Mouse (Mus musculus) heart, postnatal 0 days (tissue): ENCODE data around the gene Drg2. TPM values are rescaled to one million over a fixed set of nuclear protein-coding genes. Genes with fewer than 3 reads are reported as not detected.

ENCODE experiments used
- ATAC-seq: fragments of 200-750 bp; cut with Nextera tagmentation; 2 replicates; pipeline ENCODE4 v1.8.0; 2017; ENCODE audit warnings: low read depth, moderate number of reproducible peaks, moderate library complexity; ENCODE audit not compliant: insufficient read depth
- DNase-seq: peaks from one replicate; pipeline ENCODE4 v3.0.0-alpha.2; 2016; ENCODE audit warnings: low spot score
- H3K27ac ChIP-seq: fragments of 300-500 bp; sonication (generic); 2 replicates; pipeline ENCODE4 v1.5.1; 2014; ENCODE audit warnings: low read depth, mild to moderate bottlenecking
- H3K27me3 ChIP-seq: fragments of 300-500 bp; sonication (generic); 2 replicates; pipeline ENCODE4 v1.6.1; 2014; ENCODE audit warnings: low read length, mixed read lengths; ENCODE audit not compliant: control insufficient read depth, insufficient read depth
- H3K36me3 ChIP-seq: fragments of 300-500 bp; sonication (generic); replicated peaks from 2 replicates; pipeline ENCODE4 v1.6.1; 2014; ENCODE audit warnings: low read length, mixed read lengths; ENCODE audit not compliant: control insufficient read depth, insufficient read depth
- H3K4me1 ChIP-seq: fragments of 300-500 bp; sonication (generic); 2 replicates; pipeline ENCODE4 v1.6.1; 2014; ENCODE audit warnings: antibody characterized with exemption; ENCODE audit not compliant: control insufficient read depth, insufficient read depth
- H3K4me2 ChIP-seq: fragments of 300-500 bp; sonication (generic); 2 replicates; pipeline ENCODE4 v1.6.1; 2014; ENCODE audit warnings: low read depth, mild to moderate bottlenecking, low read length, moderate library complexity
- H3K4me3 ChIP-seq: fragments of 300-500 bp; sonication (generic); 2 replicates; pipeline ENCODE4 v1.5.1; 2014; ENCODE audit warnings: low read depth, low read length
- H3K9ac ChIP-seq: fragments of 300-500 bp; sonication (generic); replicated peaks from 2 replicates; pipeline ENCODE4 v1.6.1; 2014; ENCODE audit warnings: low read depth, low read length, mixed read lengths
- H3K9me3 ChIP-seq: fragments of 300-500 bp; sonication (generic); replicated peaks from 2 replicates; pipeline ENCODE4 v1.6.1; 2016; ENCODE audit warnings: low read length; ENCODE audit not compliant: control insufficient read depth
- CTCF ChIP-seq: IDR thresholded peaks from 2 replicates; pipeline ENCODE4 v1.5.1; 2016; ENCODE audit warnings: antibody characterized with exemption, control low read depth, low read depth
- EP300 ChIP-seq: IDR thresholded peaks from 2 replicates; pipeline ENCODE4 v1.6.1; 2016; ENCODE audit warnings: antibody characterized with exemption, low read depth
- WGBS: fragments of 180-500 bp; shearing (Covaris S2); extraction: QIAGEN DNeasy Blood & Tissue Kit; methylation state at CpG from one replicate; pipeline ENCODE4 v1.1.7; 2014; 5-methylcytosine and 5-hydroxymethylcytosine counted together
- polyA plus RNA-seq: library from polyadenylated mRNA; unstranded; fragments of >200 nt; fragmentation: Nextera tagmentation; extraction: Ambion mirVana; gene quantifications from 2 replicates; pipeline ENCODE4 v1.2.1, GENCODE M21; 2015
- total RNA-seq: library from RNA; depleted of rRNA; stranded (reverse); fragments of >200 nt; gene quantifications from 2 replicates; pipeline ENCODE4 v1.2.3, GENCODE M21; 2014; ENCODE audit warnings: low replicate concordance

The Drg2 gene
- total and polyA plus RNA-seq, 2 experiments from 2014 or later: 45.6 to 61.6 TPM

DNA sequence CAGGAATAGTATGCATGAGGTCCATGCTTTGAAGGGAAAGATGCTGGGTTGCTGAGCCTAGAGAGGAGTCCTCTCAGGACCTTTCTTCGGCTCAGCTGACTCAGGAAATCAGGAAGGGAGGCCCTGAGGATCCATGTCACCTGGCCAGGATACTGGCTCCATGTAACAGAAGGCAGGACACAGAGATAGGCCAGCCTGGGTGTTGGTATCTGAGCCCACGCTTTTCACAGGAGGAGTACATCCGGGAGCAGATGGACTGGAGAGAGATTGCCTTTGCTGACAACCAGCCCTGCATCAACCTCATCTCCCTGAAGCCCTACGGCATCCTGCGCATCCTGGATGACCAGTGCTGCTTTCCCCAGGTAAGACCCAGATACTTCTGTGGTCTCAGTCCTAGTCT lies 38.3 kb downstream of the Drg2 start:
- no peak for ATAC-seq

DNA sequence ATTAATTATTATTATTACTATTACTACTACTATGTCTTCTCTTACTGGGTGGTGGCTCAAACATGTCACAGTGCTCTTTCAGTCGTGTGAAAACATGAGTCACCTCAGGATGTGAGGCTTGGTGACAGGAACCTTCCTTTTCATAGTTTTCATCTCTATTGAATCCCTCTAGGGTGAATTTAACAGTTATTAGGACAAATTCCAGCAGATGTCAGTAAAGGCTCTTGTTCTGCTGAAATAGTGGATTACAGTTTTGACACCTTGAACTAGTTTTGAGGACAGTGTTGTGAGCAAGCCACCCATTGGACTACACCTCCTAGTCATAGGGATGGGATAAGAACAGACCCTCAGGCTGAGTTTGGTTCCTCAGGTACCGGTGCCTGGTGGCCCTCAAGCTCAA lies 41.3 kb downstream of the Drg2 start:
- DNase-seq: no peak
- no peak overlapping the region for H3K27ac ChIP-seq
- no peak overlapping the region for H3K4me2 ChIP-seq
- 0 out of 2 replicates have a peak, but pooled peaks cover 4% of the 10 kb centered on the region for H3K27me3 ChIP-seq
- no peak overlapping the region for H3K4me3 ChIP-seq
- H3K36me3 ChIP-seq: no peaks in the 10 kb centered on the region
- no peaks in the 10 kb centered on the region for H3K9me3 ChIP-seq
- no peaks in the 10 kb centered on the region for H3K4me1 ChIP-seq
- H3K9ac ChIP-seq: no peak overlapping the region
- ATAC-seq: no peak
- 52% methylated on average over 2 of the region's 2 CpGs for WGBS
- TF ChIP-seq EP300: no peak

More for the DNA sequence above, 38.3 kb downstream of the Drg2 start:
- 0 out of 2 replicates have a peak, but pooled peaks cover 4% of the 10 kb centered on the region for H3K27me3 ChIP-seq
- H3K36me3 ChIP-seq: no peaks in the 10 kb centered on the region
- no peak overlapping the region for H3K4me2 ChIP-seq
- H3K4me1 ChIP-seq: no peaks in the 10 kb centered on the region
- no peak overlapping the region for H3K9ac ChIP-seq
- H3K4me3 ChIP-seq: no peak overlapping the region
- H3K27ac ChIP-seq: no peak overlapping the region
- no peak for TF ChIP-seq CTCF
- no peak for DNase-seq
- H3K9me3 ChIP-seq: no peaks in the 10 kb centered on the region
- 85% methylated on average over 5 of the region's 5 CpGs for WGBS

DNA sequence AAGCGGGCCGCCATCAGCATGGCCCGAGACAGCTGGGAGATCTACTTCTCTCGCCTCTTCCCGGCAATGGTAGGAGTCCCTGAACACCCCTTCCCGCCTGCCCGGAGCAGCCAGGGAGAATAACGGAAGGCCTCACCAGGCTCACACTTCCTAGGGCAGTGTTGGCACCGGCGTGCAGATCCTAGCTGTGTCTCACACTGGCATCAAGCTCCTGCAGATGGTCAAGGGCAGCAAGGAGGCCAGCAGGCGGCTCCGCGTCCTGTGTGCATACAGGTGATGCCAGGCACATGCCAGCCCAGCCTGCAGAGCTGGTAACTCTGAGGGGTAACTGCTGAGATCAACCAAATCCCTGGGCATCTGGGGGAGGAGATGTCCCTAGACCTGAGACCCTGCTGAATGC lies 52.9 kb downstream of the Drg2 start:
- Histone ChIP-seq H3K4me2 (no peak overlapping the region), H3K9me3 (no peaks in the 10 kb centered on the region), H3K27me3 (peaks cover 25% of the 10 kb centered on the region; the same call in 1 of the 2 replicates), H3K36me3 (no peaks in the 10 kb centered on the region), H3K9ac (no peak overlapping the region), H3K4me1 (peaks cover 6% of the 10 kb centered on the region; the same call in 1 of the 2 replicates), H3K4me3 (no peak overlapping the region), H3K27ac (no peak overlapping the region)
- no peak for ATAC-seq
- WGBS: 83% methylated on average over 13 of the region's 13 CpGs
- TF ChIP-seq CTCF (no peak), EP300 (no peak)
- DNase-seq: no peak

DNA sequence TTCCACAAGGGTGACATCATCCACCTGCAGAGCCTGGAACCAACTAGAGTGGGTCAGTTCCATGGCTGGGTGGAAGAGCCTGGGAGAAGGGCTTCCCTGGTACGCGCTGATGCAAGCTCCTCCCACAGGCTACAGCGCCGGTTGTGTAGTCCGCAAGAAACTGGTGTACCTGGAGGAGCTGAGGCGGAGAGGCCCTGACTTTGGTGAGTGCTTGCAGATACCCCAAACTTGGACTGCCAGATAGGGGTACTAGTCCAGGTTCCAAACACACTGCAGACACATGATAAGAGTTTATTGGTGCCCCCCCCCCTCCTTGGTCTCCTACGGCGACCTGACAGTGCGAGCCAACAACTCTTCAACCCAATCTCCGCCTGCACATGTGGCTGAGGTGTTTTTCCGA lies 54.6 kb downstream of the Drg2 start:
- TF ChIP-seq CTCF: no peak
- no peak for TF ChIP-seq EP300
- ATAC-seq: no peak
- DNase-seq: no peak
- peak overlapping the region; percentile 43 for H3K4me3 ChIP-seq
- WGBS: 4% methylated on average over 11 of the region's 11 CpGs
- H3K4me2 ChIP-seq: peak overlapping the region; percentile 78
- H3K36me3 ChIP-seq: no peaks in the 10 kb centered on the region
- no peak overlapping the region for H3K27ac ChIP-seq
- peaks cover 6% of the 10 kb centered on the region; the same call in 1 of the 2 replicates for H3K4me1 ChIP-seq
- peak overlapping the region; percentile 31; the same call in 1 of the 2 replicates for H3K9ac ChIP-seq
- peaks cover 25% of the 10 kb centered on the region; the same call in 1 of the 2 replicates for H3K27me3 ChIP-seq
- H3K9me3 ChIP-seq: no peaks in the 10 kb centered on the region

DNA sequence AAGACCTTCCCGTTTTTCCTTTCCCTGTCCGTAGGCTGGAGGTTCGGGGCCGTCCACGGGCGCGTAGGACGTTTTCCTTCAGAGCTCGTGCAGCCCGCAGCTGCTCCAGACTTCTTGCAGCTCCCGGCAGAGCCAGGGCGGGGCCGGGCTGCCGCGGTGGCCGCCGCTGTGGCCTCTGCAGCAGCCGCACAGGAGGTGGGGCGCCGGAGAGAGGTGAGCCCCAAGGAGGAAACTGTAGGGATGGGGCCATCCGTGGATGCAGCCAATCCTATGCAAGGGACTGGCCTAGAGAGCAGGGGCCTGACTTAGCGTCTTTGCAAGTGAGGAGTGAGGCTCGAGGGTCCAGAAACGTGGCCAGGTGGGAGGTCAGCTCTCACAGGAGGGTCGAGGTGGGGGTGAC lies 55.1 kb downstream of the Drg2 start:
- Histone ChIP-seq H3K27ac (no peak overlapping the region), H3K9ac (peak overlapping the region; percentile 31; the same call in 1 of the 2 replicates), H3K27me3 (peaks cover 25% of the 10 kb centered on the region; the same call in 1 of the 2 replicates), H3K4me3 (peak overlapping the region; percentile 43), H3K4me2 (peak overlapping the region; percentile 78), H3K4me1 (peaks cover 6% of the 10 kb centered on the region; the same call in 1 of the 2 replicates), H3K9me3 (no peaks in the 10 kb centered on the region), H3K36me3 (no peaks in the 10 kb centered on the region)
- no peak; the same call in 1 of the 2 replicates for ATAC-seq
- 1% methylated on average over 25 of the region's 25 CpGs for WGBS
- TF ChIP-seq CTCF: no peak
- TF ChIP-seq EP300: no peak
- no peak for DNase-seq

DNA sequence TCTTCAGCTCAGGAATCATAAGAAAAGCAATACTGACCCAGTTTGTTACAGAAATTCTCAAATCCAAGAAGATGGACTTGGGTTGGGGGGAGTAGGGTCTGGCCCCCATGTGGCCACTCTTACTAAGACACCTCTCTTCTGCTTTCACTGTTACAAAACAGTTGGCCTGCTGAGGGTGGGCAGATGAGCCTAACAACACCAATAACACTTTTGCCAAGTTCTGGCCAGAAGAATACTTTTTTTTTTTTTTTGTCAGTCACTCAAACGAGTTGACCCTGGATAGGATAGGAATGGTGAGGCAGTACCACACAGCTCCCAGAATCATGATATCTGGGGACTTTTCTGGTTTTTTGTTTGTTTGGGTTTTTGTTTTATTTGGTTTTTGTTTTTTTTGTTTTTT lies 57.5 kb downstream of the Drg2 start:
- TF ChIP-seq EP300: no peak
- TF ChIP-seq CTCF: no peak
- H3K4me1 ChIP-seq: peaks cover 6% of the 10 kb centered on the region; the same call in 1 of the 2 replicates
- no peak for ATAC-seq
- no peak overlapping the region for H3K4me2 ChIP-seq
- WGBS: 73% methylated on average over 1 of the region's 1 CpGs
- DNase-seq: no peak
- peaks cover 25% of the 10 kb centered on the region; the same call in 1 of the 2 replicates for H3K27me3 ChIP-seq
- no peak overlapping the region for H3K27ac ChIP-seq
- H3K9me3 ChIP-seq: no peaks in the 10 kb centered on the region
- H3K4me3 ChIP-seq: no peak overlapping the region
- no peaks in the 10 kb centered on the region for H3K36me3 ChIP-seq
- no peak overlapping the region for H3K9ac ChIP-seq
